Mouse (Mus musculus): ENCODE data around the gene Ldb3. TPM values are rescaled to one million over a fixed set of nuclear protein-coding genes. Genes with fewer than 3 reads are reported as not detected.

The Ldb3 gene
- polyA plus RNA-seq, 1 experiment from 2014 or later, result 0.87 TPM

Other genes starting within 250 kb of the Ldb3 start
- not detected in 2 replicates for gene Fam25c, start 233.2 kb downstream of the Ldb3 start, polyA plus RNA-seq (2015; fragmentation: Nextera tagmentation; extraction: Ambion mirVana)
- 641 and 796 TPM in 2 replicates for gene Sncg, start 213.9 kb downstream of the Ldb3 start, polyA plus RNA-seq (2015; fragmentation: Nextera tagmentation; extraction: Ambion mirVana)
- 6.0 and 6.2 TPM in 2 replicates for gene Mmrn2, start 213.2 kb downstream of the Ldb3 start, polyA plus RNA-seq (2015; fragmentation: Nextera tagmentation; extraction: Ambion mirVana)
- gene Bmpr1a, start 85.3 kb downstream of the Ldb3 start, polyA plus RNA-seq (2015; fragmentation: Nextera tagmentation; extraction: Ambion mirVana), result 22.6 and 26.4 TPM in 2 replicates
- gene 9230112D13Rik, start 65.9 kb downstream of the Ldb3 start, polyA plus RNA-seq (2015; fragmentation: Nextera tagmentation; extraction: Ambion mirVana), result not detected in 2 replicates
- not detected in 2 replicates for gene Opn4, start 11.5 kb upstream of the Ldb3 start, polyA plus RNA-seq (2015; fragmentation: Nextera tagmentation; extraction: Ambion mirVana)
- 18.3 and 21.2 TPM in 2 replicates for gene Wapl, start 85.2 kb upstream of the Ldb3 start, polyA plus RNA-seq (2015; fragmentation: Nextera tagmentation; extraction: Ambion mirVana)
- 4.2 and 5.2 TPM in 2 replicates for gene Grid1, start 231.4 kb upstream of the Ldb3 start, polyA plus RNA-seq (2015; fragmentation: Nextera tagmentation; extraction: Ambion mirVana)